Mouse (Mus musculus): ENCODE measurements around the gene Atxn2.

GRCm38 (mm10) chr5:121664078-121664477 lies 47.1 kb upstream of the Atxn2 start:
- TF ChIP-seq POLR2A (IDR thresholded peaks at IDR 0.05; ENCODE audit: borderline replicate concordance, control insufficient read depth, low read depth, low read length), result no peak
- TF ChIP-seq CTCF (IDR thresholded peaks at IDR 0.05; ENCODE audit: control insufficient read depth, insufficient read depth, low read length), result no peak
